Mouse (Mus musculus) G1E (cell line): Measurements from ENCODE around the gene Olfr1160.

Source experiments
- POLR2AphosphoS5 ChIP-seq: IDR thresholded peaks from 2 replicates; pipeline ENCODE4 v1.6.1; 2012; ENCODE audit warnings: low read depth, low read length, inconsistent platforms; ENCODE audit not compliant: insufficient replicate concordance
- TAL1 ChIP-seq: conservative IDR thresholded peaks from 2 replicates; pipeline ENCODE4 v1.6.1; 2012; ENCODE audit warnings: low read depth, low read length, inconsistent platforms, mixed read lengths

DNA sequence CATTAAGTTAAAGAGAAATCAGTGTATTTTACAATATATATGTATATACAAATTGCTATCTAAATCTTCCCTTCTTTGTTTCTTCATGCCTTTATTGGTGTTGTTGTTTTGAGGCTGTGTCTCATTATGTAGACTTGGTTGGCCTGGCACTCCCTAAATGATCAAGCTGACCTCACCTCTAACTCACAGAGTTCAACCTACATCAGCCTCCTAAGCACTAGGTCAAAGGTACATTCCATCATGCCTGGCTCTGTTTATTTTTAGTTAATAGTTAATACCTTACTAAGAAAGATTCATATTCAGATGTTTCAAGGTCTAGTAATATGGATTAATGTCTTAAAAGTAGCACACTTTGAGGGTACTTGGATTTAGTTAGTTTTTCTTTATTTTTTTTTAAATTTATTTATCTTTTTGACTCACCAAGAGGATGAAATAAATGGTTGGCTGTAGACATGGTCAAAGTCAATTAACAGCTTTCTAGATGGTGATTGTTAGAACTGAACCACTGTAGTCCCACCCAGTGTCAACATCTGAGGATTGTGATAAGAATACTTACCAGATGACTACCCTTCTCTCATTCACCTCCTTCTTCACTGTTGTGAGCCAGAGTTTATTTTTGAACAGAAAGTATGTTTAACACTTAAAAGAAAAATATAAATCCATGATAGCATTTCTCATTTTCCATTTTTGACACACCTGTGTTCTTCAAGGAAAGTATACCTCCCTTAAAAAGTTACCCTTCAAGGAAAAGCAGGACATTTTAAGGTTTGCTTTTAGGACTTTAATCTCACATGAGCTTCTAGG lies at the start of gene Olfr1160:
- no peak for TF ChIP-seq TAL1
- TF ChIP-seq POLR2AphosphoS5, result no peak
